10 mouse cellular contexts compared by ENCODE assay signal in the genomic region with DNA sequence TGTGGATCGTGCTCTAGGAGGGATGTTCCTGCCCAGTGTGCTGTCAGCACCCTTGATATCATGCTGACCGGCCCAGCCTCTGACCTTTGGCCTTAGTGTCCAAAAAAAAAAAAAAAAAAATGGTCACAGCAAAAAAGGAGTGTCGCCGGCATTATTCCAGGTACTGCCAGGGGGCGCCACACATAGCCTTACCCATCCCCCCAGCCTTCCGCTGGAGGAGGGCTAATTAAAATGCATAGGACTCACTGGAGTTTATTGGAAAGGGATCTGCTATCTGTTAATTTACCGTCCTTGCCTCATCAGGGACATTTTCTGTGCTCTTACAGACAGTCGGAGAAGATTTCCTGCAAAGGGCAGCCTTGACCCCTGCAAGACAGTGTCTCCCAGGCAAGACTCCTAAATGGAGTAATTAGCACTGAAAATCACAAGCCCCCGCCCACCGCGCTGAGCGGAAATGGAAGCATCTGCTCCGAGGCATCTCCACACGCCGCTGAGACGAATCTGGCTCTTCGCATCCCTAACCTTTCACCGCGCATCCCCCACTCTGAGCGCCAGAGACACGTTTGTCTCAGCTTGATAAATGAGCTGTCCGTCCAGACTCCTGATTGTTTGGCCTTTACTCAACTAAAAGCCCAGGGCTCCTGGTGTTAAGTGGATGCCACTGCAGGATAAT. TPM values are rescaled to one million over a fixed set of nuclear protein-coding genes. Genes with fewer than 3 reads are reported as not detected.
DNase-seq lines count a peak whose midpoint lies in the region; ATAC-seq lines count a peak whose summit lies in the region.
"Had no signal": no experiment of that assay in that cellular context is flagged by ENCODE, and none has a peak within 500 bp of the region (broad histone marks: within the 10 kb centered on the region; RNA-seq: fewer than 3 reads in every experiment).

No protein-coding gene starts in this region.

- no peaks in the 10 kb centered on the region for H3K36me3 ChIP-seq in heart, embryonic 13.5 days
- no peaks in the 10 kb centered on the region for H3K36me3 ChIP-seq in embryonic facial prominence, embryonic 14.5 days (ENCODE audit: control insufficient read depth, insufficient read depth, low read length)
- H3K36me3 ChIP-seq in midbrain, embryonic 15.5 days (replicated peaks): no peaks in the 10 kb centered on the region

- H3K27ac ChIP-seq in heart, embryonic 13.5 days (replicated peaks): no peak overlapping the region
- H3K27ac ChIP-seq in embryonic facial prominence, embryonic 14.5 days (replicated peaks; ENCODE audit: low read depth, low read length): no peak overlapping the region
- H3K27ac ChIP-seq in midbrain, embryonic 15.5 days: no peak overlapping the region
- H3K27ac ChIP-seq: macrophage had no signal

- no peak for ATAC-seq in heart, embryonic 13.5 days (ENCODE audit: extremely low read depth, insufficient number of reproducible peaks, low FRiP score, low TSS enrichment)
- ATAC-seq in embryonic facial prominence, embryonic 14.5 days (ENCODE audit: low read depth): no peak
- 0 out of 2 replicates have a peak, but pooled peaks have one; percentile 42 for ATAC-seq in midbrain, embryonic 15.5 days (replicated peaks)
- no peak for ATAC-seq in megakaryocyte progenitor cell, adult 5-6 weeks (replicated peaks; ENCODE audit: poor library complexity)
- ATAC-seq in frontal cortex, adult (ENCODE audit: low TSS enrichment): no peak

- DNase-seq in heart, adult 8-10 months (ENCODE audit: low spot score): no peak
- DNase-seq in WW6 (ENCODE audit: low read depth, low spot score): peak; percentile 14
- no peak for DNase-seq in embryonic facial prominence, embryonic 14.5 days (ENCODE audit: low spot score)
- no peak for DNase-seq in urinary bladder, postnatal 25 days (ENCODE audit: low spot score)

- 3% methylated on average over 22 of the region's 22 CpGs for WGBS in heart, embryonic 13.5 days
- 3% methylated on average over 22 of the region's 22 CpGs for WGBS in embryonic facial prominence, embryonic 14.5 days
- 5% methylated on average over 22 of the region's 22 CpGs for WGBS in midbrain, embryonic 15.5 days

- H3K27me3 ChIP-seq in heart, embryonic 13.5 days (replicated peaks): peaks cover 37% of the 10 kb centered on the region
- no peaks in the 10 kb centered on the region for H3K27me3 ChIP-seq in embryonic facial prominence, embryonic 14.5 days (replicated peaks; ENCODE audit: control insufficient read depth, insufficient read depth, low read length)
- H3K27me3 ChIP-seq in midbrain, embryonic 15.5 days (replicated peaks): no peaks in the 10 kb centered on the region

- H3K4me2 ChIP-seq in heart, embryonic 13.5 days: peak overlapping the region; percentile 3; the same call in 1 of the 2 replicates
- 0 out of 2 replicates have a peak overlapping the region, but pooled peaks have one; percentile 15 for H3K4me2 ChIP-seq in embryonic facial prominence, embryonic 14.5 days (ENCODE audit: low read depth, low read length)
- peak overlapping the region; percentile 36 for H3K4me2 ChIP-seq in midbrain, embryonic 15.5 days

- peaks cover 10% of the 10 kb centered on the region for H3K4me1 ChIP-seq in heart, embryonic 13.5 days
- peaks cover 2% of the 10 kb centered on the region; the same call in 1 of the 2 replicates for H3K4me1 ChIP-seq in embryonic facial prominence, embryonic 14.5 days (ENCODE audit: control insufficient read depth, insufficient read depth, low read length)
- peaks cover 16% of the 10 kb centered on the region; the same call in 1 of the 2 replicates for H3K4me1 ChIP-seq in midbrain, embryonic 15.5 days

- H3K4me3 ChIP-seq in heart, embryonic 13.5 days: no peak overlapping the region
- H3K4me3 ChIP-seq in embryonic facial prominence, embryonic 14.5 days (ENCODE audit: low read depth, low read length): no peak overlapping the region
- H3K4me3 ChIP-seq in midbrain, embryonic 15.5 days: no peak overlapping the region

- no peak overlapping the region for H3K9ac ChIP-seq in heart, embryonic 13.5 days
- no peak overlapping the region for H3K9ac ChIP-seq in embryonic facial prominence, embryonic 14.5 days (ENCODE audit: low read depth, low read length)
- H3K9ac ChIP-seq in midbrain, embryonic 15.5 days: no peak overlapping the region

- H3K9me3 ChIP-seq in heart, embryonic 13.5 days: no peaks in the 10 kb centered on the region
- no peaks in the 10 kb centered on the region for H3K9me3 ChIP-seq in embryonic facial prominence, embryonic 14.5 days (ENCODE audit: control insufficient read depth, low read length)
- no peaks in the 10 kb centered on the region for H3K9me3 ChIP-seq in midbrain, embryonic 15.5 days

RNA-seq across cellular contexts. Expression of a gene that starts 38.9 kb away (rescaled TPM):
- polyA plus RNA-seq in heart, embryonic 13.5 days (2015; fragmentation: Nextera tagmentation; extraction: Ambion mirVana): not detected in 2 replicates
- not detected for total RNA-seq in heart, adult 8-10 months (2022)
- polyA plus RNA-seq in embryonic facial prominence, embryonic 14.5 days (2014; fragmentation: Nextera tagmentation; extraction: Ambion mirVana): not detected in 2 replicates
- polyA plus RNA-seq in midbrain, embryonic 15.5 days (2015; fragmentation: Nextera tagmentation; extraction: Ambion mirVana): not detected in 2 replicates
- not detected in 2 replicates for total RNA-seq in megakaryocyte progenitor cell, adult 5-6 weeks (2015)
- total RNA-seq in megakaryocyte progenitor cell, adult 5-6 weeks (2017): not detected in 2 replicates
- polyA plus RNA-seq: macrophage; stomach, embryonic 16.5 days had no signal
